30 mouse cellular contexts compared by ENCODE assay signal in the genomic region with DNA sequence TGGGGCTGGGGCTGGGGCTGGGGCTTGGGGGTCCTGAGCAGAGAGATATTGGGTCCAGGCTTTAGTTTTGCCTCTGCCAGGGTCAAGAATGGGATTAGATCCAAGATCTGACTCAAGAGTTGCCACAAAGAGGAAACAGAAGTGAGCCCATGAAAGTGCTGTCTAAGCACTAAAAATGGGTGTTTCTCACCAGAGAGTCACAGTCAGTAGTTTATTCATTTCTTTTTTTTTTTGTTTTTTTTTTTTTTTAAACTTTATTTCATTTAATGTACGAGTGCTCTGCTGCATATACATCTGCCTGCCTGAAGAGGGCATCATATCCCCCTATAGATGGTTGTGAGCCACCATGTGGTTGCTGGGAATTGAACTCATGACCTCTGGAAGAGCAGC. TPM values are rescaled to one million over a fixed set of nuclear protein-coding genes. Genes with fewer than 3 reads are reported as not detected.
DNase-seq lines count a peak whose midpoint lies in the region; ATAC-seq and TF ChIP-seq lines count a peak whose summit lies in the region.
"Had no signal": no experiment of that assay in that cellular context is flagged by ENCODE, and none has a peak within 500 bp of the region (broad histone marks: within the 10 kb centered on the region; RNA-seq: fewer than 3 reads in every experiment).

No protein-coding gene starts in this region.

- H3K36me3 ChIP-seq in liver, embryonic 14.5 days (replicated peaks; ENCODE audit: control insufficient read depth, insufficient read depth, low read depth): peaks cover 48% of the 10 kb centered on the region

- no peak overlapping the region for H3K27ac ChIP-seq in liver, embryonic 14.5 days
- H3K27ac ChIP-seq: embryonic facial prominence, embryonic 13.5 days; forebrain, embryonic 12.5 days; heart, embryonic 15.5 days; hindbrain, postnatal 0 days; liver, embryonic 15.5 days had no signal

- H3K9me3 ChIP-seq in liver, embryonic 14.5 days (ENCODE audit: control insufficient read depth, low read length): no peaks in the 10 kb centered on the region
- H3K9me3 ChIP-seq: embryonic facial prominence, embryonic 13.5 days; forebrain, embryonic 12.5 days; heart, embryonic 15.5 days; liver, embryonic 15.5 days had no signal

- TF ChIP-seq EP300 in liver, embryonic 14.5 days (IDR thresholded peaks at IDR 0.05; ENCODE audit: low read depth): no peak

- H3K27me3 ChIP-seq in liver, embryonic 14.5 days (ENCODE audit: control insufficient read depth, insufficient read depth, low read length): no peaks in the 10 kb centered on the region
- H3K27me3 ChIP-seq: embryonic facial prominence, embryonic 13.5 days; forebrain, embryonic 12.5 days; heart, embryonic 15.5 days; liver, embryonic 15.5 days had no signal

- no peak for ATAC-seq in liver, embryonic 14.5 days (ENCODE audit: insufficient read depth)
- ATAC-seq: hindbrain, postnatal 0 days; intestine, postnatal 0 days had no signal

- H3K9ac ChIP-seq in liver, embryonic 14.5 days (replicated peaks): no peak overlapping the region
- H3K9ac ChIP-seq: embryonic facial prominence, embryonic 13.5 days; forebrain, embryonic 12.5 days; heart, embryonic 15.5 days; liver, embryonic 15.5 days had no signal

- H3K4me1 ChIP-seq in liver, embryonic 14.5 days (replicated peaks; ENCODE audit: control insufficient read depth in 2 of 2, insufficient read depth in 2 of 2, low read length in 1 of 2): peaks cover 2 to 6% of the 10 kb centered on the region in 2 experiments; a peak in 3 of 4 replicates

- intact Hi-C loops in heart, postnatal 14 days (cut with DNase I): no loop called here

- peak; percentile 89 for DNase-seq in heart, adult 11 months
- no peak for DNase-seq in heart, postnatal 14 days
- no peak for DNase-seq in liver, embryonic 14.5 days (ENCODE audit: low read depth in 3 of 3, low spot score in 3 of 3)
- DNase-seq in liver (no peak), adipocyte (ENCODE audit: low spot score) (peak; percentile 24)
- no peak for DNase-seq in cerebellum, adult 11 months
- DNase-seq in cerebellum, postnatal 14 days: no peak
- DNase-seq in gastrocnemius, postnatal 25 days: no peak
- DNase-seq: cerebellum, postnatal 36 days; embryo, embryonic 11 days; gastrocnemius, postnatal 36 days; lung, postnatal 4 days; thymus, adult 2 months had no signal

- peak; percentile 25; the same call in 1 of the 2 replicates for TF ChIP-seq CTCF in liver, embryonic 14.5 days (IDR thresholded peaks at IDR 0.05; ENCODE audit: low read depth)

- no peak overlapping the region for H3K4me2 ChIP-seq in liver, embryonic 14.5 days (ENCODE audit: low read depth)
- H3K4me2 ChIP-seq: embryonic facial prominence, embryonic 13.5 days; forebrain, embryonic 12.5 days; heart, embryonic 15.5 days; liver, embryonic 15.5 days; midbrain, embryonic 11.5 days had no signal

- H3K4me3 ChIP-seq in liver, embryonic 14.5 days (ENCODE audit: insufficient read depth in 1 of 2, low read depth in 2 of 2, low read length in 2 of 2): no peak overlapping the region
- H3K4me3 ChIP-seq: embryonic facial prominence, embryonic 13.5 days; erythroblast, embryonic 14.5 days; forebrain, embryonic 12.5 days; heart, embryonic 15.5 days; liver, embryonic 15.5 days had no signal

- WGBS in liver, embryonic 14.5 days (ENCODE audit: insufficient replicate concordance): 73% methylated on average over 1 of the region's 1 CpGs

RNA-seq across cellular contexts. Expression of gene Sept8, which starts 13.2 kb away (rescaled TPM):
- 10 to 100 TPM; 42.1 TPM for total RNA-seq in heart, postnatal 14 days (2021)
- 25.4 and 33.1 TPM in 2 replicates for polyA plus RNA-seq in liver, embryonic 14.5 days (2012; rRNA removed)
- 18.3 and 21.5 TPM in 2 replicates for polyA plus RNA-seq in liver, embryonic 14.5 days (2014; fragmentation: Nextera tagmentation; extraction: Ambion mirVana)
- total RNA-seq in gastrocnemius, postnatal 25 days (2021): 10 to 100 TPM; 14.5 to 16.8 TPM

RNA-seq across cellular contexts. Expression of gene Kif3a, which starts 35.0 kb away (rescaled TPM):
- total RNA-seq in heart, postnatal 14 days (2021): 1 to 10 TPM; 9.6 to 9.9 TPM
- 2.1 and 3.3 TPM in 2 replicates for polyA plus RNA-seq in liver, embryonic 14.5 days (2012; rRNA removed)
- polyA plus RNA-seq in liver, embryonic 14.5 days (2014; fragmentation: Nextera tagmentation; extraction: Ambion mirVana): 6.4 and 7.7 TPM in 2 replicates
- 1 to 10 TPM; 4.0 to 5.3 TPM for total RNA-seq in gastrocnemius, postnatal 25 days (2021)

RNA-seq across cellular contexts. Expression of gene Sowaha, which starts 52.2 kb away (rescaled TPM):
- total RNA-seq in heart, postnatal 14 days (2021): under 1 TPM; 0.07 TPM
- polyA plus RNA-seq in liver, embryonic 14.5 days (2012; rRNA removed): 15.4 and 15.5 TPM in 2 replicates
- polyA plus RNA-seq in liver, embryonic 14.5 days (2014; fragmentation: Nextera tagmentation; extraction: Ambion mirVana): 13.1 and 13.8 TPM in 2 replicates
- under 1 TPM; 0.08 TPM for total RNA-seq in gastrocnemius, postnatal 25 days (2021)
- total RNA-seq: hematopoietic stem cell, adult 5-6 weeks had no signal

RNA-seq across cellular contexts. Expression of gene Gm9945, which starts 52.3 kb away (rescaled TPM):
- not detected for total RNA-seq in heart, postnatal 14 days (2021)
- 0.10 and 0.27 TPM in 2 replicates for polyA plus RNA-seq in liver, embryonic 14.5 days (2012; rRNA removed)
- 0.46 and 0.56 TPM in 2 replicates for polyA plus RNA-seq in liver, embryonic 14.5 days (2014; fragmentation: Nextera tagmentation; extraction: Ambion mirVana)
- total RNA-seq in gastrocnemius, postnatal 25 days (2021): not detected
- total RNA-seq: adrenal gland, postnatal 4 days; gastrocnemius, postnatal 36 days; hematopoietic stem cell, adult 5-6 weeks; hindbrain, postnatal 0 days; midbrain, postnatal 0 days had no signal
- polyA plus RNA-seq: embryonic facial prominence, embryonic 13.5 days; erythroblast, embryonic 14.5 days; forebrain, embryonic 12.5 days; heart, embryonic 15.5 days; intestine, postnatal 0 days; kidney, embryonic 14.5 days; large intestine, adult 2 months; limb, embryonic 11.5 days; lung, embryonic 16.5 days; small intestine, adult 2 months; stomach, embryonic 16.5 days; thymus, adult 2 months had no signal

Comparison
In these comparisons a context has a peak if more than half of its experiments do, and no peak if none do; other contexts are left out.
1. DNase-seq: peak in heart, adult 11 months (single experiment) and adipocyte (single experiment); none in heart, postnatal 14 days (0 of 2), liver, embryonic 14.5 days (0 of 3), liver (single experiment), cerebellum, adult 11 months (single experiment), cerebellum, postnatal 14 days (0 of 2) and gastrocnemius, postnatal 25 days (single experiment).